Mouse (Mus musculus): ENCODE measurements at regions not wholly inside any gene's neighbourhood (a gene's known extent, or its start where the extent isn't known, plus 50 kb on each side); places are given as distances from the start of the nearest gene placed in this dataset.

GRCm38 (mm10) chr15:42768396-42768795 lies 2634.2 kb downstream of the 9330182O14Rik start:
- no peak for DNase-seq

GRCm38 (mm10) chr15:42779903-42780302 lies 2645.7 kb downstream of the 9330182O14Rik start:
- DNase-seq: no peak

GRCm38 (mm10) chr15:42801217-42801616 lies 2667.1 kb downstream of the 9330182O14Rik start:
- no peak for DNase-seq

GRCm38 (mm10) chr15:42810871-42811490 lies 2676.8 kb downstream of the 9330182O14Rik start:
- DNase-seq: no peak

- no peak for DNase-seq
Observed at GRCm38 (mm10) chr15:42815026-42815724, 2681.0 kb downstream of the 9330182O14Rik start.

GRCm38 (mm10) chr15:42838839-42839238 lies 2704.7 kb downstream of the 9330182O14Rik start:
- DNase-seq: no peak

- no peak for DNase-seq
Observed at GRCm38 (mm10) chr15:42850003-42850402, 2715.8 kb downstream of the 9330182O14Rik start.

GRCm38 (mm10) chr15:42872491-42872890 lies 2738.3 kb downstream of the 9330182O14Rik start:
- no peak for DNase-seq

GRCm38 (mm10) chr15:42894611-42895010 lies 2760.4 kb downstream of the 9330182O14Rik start:
- no peak for DNase-seq

- no peak for DNase-seq
Observed at GRCm38 (mm10) chr15:42900056-42900455, 2765.9 kb downstream of the 9330182O14Rik start.

- no peak for DNase-seq
Observed at GRCm38 (mm10) chr15:42901782-42902181, 2767.6 kb downstream of the 9330182O14Rik start.

GRCm38 (mm10) chr15:42911357-42911756 lies 2777.2 kb downstream of the 9330182O14Rik start:
- DNase-seq: no peak

GRCm38 (mm10) chr15:42912880-42913279 lies 2778.7 kb downstream of the 9330182O14Rik start:
- peak; percentile 19 to 51 for DNase-seq

GRCm38 (mm10) chr15:42913285-42913684 lies 2779.1 kb downstream of the 9330182O14Rik start:
- peak in 1 of 2 experiments; percentile 4 for DNase-seq

- peak; percentile 86 to 89 for DNase-seq
Observed at GRCm38 (mm10) chr15:42914099-42914498, 2779.9 kb downstream of the 9330182O14Rik start.

GRCm38 (mm10) chr15:42915195-42915594 lies 2781.0 kb downstream of the 9330182O14Rik start:
- DNase-seq: no peak

GRCm38 (mm10) chr15:42921618-42922017 lies 2787.5 kb downstream of the 9330182O14Rik start:
- peak; percentile 12 to 14 for DNase-seq

- no peak for DNase-seq
Observed at GRCm38 (mm10) chr15:42928331-42928730, 2794.2 kb downstream of the 9330182O14Rik start.

- DNase-seq: no peak
Observed at GRCm38 (mm10) chr15:42944610-42945009, 2810.4 kb downstream of the 9330182O14Rik start.

- no peak for DNase-seq
Observed at GRCm38 (mm10) chr15:42955167-42955566, 2821.0 kb downstream of the 9330182O14Rik start.

GRCm38 (mm10) chr15:42962747-42963338 lies 2828.7 kb downstream of the 9330182O14Rik start:
- DNase-seq: peak; percentile 84 to 92

GRCm38 (mm10) chr15:42965314-42965713 lies 2831.1 kb downstream of the 9330182O14Rik start:
- DNase-seq: no peak
